Mouse (Mus musculus) E14TG2a.4 (cell line): ENCODE data around the gene Nrxn1.

ENCODE experiments used
- CTCF ChIP-seq: conservative IDR thresholded peaks from 2 replicates; pipeline ENCODE4 v1.5.1; 2014; ENCODE audit warnings: low read length
- NANOG ChIP-seq: IDR thresholded peaks from 2 replicates; pipeline ENCODE4 v1.6.1; 2014; ENCODE audit warnings: borderline replicate concordance, low read length, mixed read lengths
- POU5F1 ChIP-seq: IDR thresholded peaks from 2 replicates; pipeline ENCODE4 v1.6.1; 2014; ENCODE audit warnings: low read length, borderline replicate concordance

- TF ChIP-seq CTCF (no peak), POU5F1 (no peak), NANOG (peak; percentile 93; the same call in 1 of the 2 replicates)
These were observed 1060.5 kb downstream of the Nrxn1 start for GRCm38 (mm10) chr17:90032416-90032815.
